Mouse (Mus musculus) ES-E14 (cell line): ENCODE measurements around the gene Abca12. TPM values are rescaled to one million over a fixed set of nuclear protein-coding genes. Genes with fewer than 3 reads are reported as not detected.

Source experiments
- DNase-seq: peaks from one replicate; pipeline ENCODE4 v3.0.0-alpha.2; 2013; ENCODE audit warnings: low read depth, low spot score
- H3K27ac ChIP-seq: 2 replicates; pipeline ENCODE4 v1.5.1; 2012; ENCODE audit warnings: low read depth, mild to moderate bottlenecking, low read length, moderate library complexity, mixed read lengths; ENCODE audit not compliant: poor library complexity, insufficient read depth, severe bottlenecking
- H3K36me3 ChIP-seq: 2 replicates; pipeline ENCODE4 v1.6.1; 2012; ENCODE audit warnings: mild to moderate bottlenecking, low read length, moderate library complexity, mixed read lengths; ENCODE audit not compliant: control insufficient read depth, poor library complexity, insufficient read depth, severe bottlenecking
- H3K4me1 ChIP-seq, 2 experiments: fragments of 150-350 bp in 1 of 2; sonication (generic) in 1 of 2; 2 replicates each; pipeline ENCODE4 v1.6.1; 2012; ENCODE audit warnings: low read length in 2 of 2, mild to moderate bottlenecking in 1 of 2, mixed read lengths in 1 of 2; ENCODE audit not compliant: control insufficient read depth in 2 of 2, insufficient read depth in 2 of 2, poor library complexity in 1 of 2
- H3K4me3 ChIP-seq, 2 experiments: fragments of 150-350 bp in 1 of 2; sonication (generic) in 1 of 2; 2 replicates each; pipeline ENCODE4 v1.5.1; 2012; ENCODE audit warnings: low read length in 2 of 2, low read depth in 1 of 2, mild to moderate bottlenecking in 1 of 2, mixed read lengths in 1 of 2; ENCODE audit not compliant: insufficient read depth in 1 of 2, poor library complexity in 1 of 2, severe bottlenecking in 1 of 2
- H3K9ac ChIP-seq: 2 replicates; pipeline ENCODE4 v1.6.1; 2012; ENCODE audit warnings: low read depth, mild to moderate bottlenecking, low read length, mixed read lengths; ENCODE audit not compliant: poor library complexity, insufficient read depth, severe bottlenecking
- H3K9me3 ChIP-seq: fragments of 150-350 bp; sonication (generic); 2 replicates; pipeline ENCODE4 v1.6.1; 2012; ENCODE audit warnings: low read depth, mild to moderate bottlenecking, low read length; ENCODE audit not compliant: control insufficient read depth, insufficient read depth
- CHD2 ChIP-seq: IDR thresholded peaks from 2 replicates; pipeline ENCODE4 v1.6.1; 2014; ENCODE audit warnings: mild to moderate bottlenecking, low read depth, low read length, inconsistent platforms
- HCFC1 ChIP-seq: IDR thresholded peaks from 2 replicates; pipeline ENCODE4 v1.6.1; 2012; ENCODE audit warnings: low read length, inconsistent platforms, borderline replicate concordance; ENCODE audit not compliant: insufficient read depth
- MAFK ChIP-seq: IDR thresholded peaks from 2 replicates; pipeline ENCODE4 v1.6.1; 2014; ENCODE audit warnings: mild to moderate bottlenecking, low read depth, low read length, inconsistent platforms; ENCODE audit not compliant: insufficient read depth
- ZC3H11A ChIP-seq: IDR thresholded peaks from 2 replicates; pipeline ENCODE4 v1.6.1; 2012; ENCODE audit warnings: low read depth, mild to moderate bottlenecking, inconsistent platforms, low read length, borderline replicate concordance
- ZNF384 ChIP-seq: IDR thresholded peaks from 2 replicates; pipeline ENCODE4 v1.6.1; 2012; ENCODE audit warnings: low read depth, low read length, inconsistent platforms
- in situ Hi-C, 2 experiments: fragments of 600-800 bp; cut with MboI; formaldehyde crosslinking; loops; one replicate each; pipeline ENCODE4 v1.15.1; 2025; ENCODE audit warnings: low sequenced_read_pairs in 2 of 2, inconsistent platforms in 1 of 2; ENCODE audit not compliant: unreplicated experiment in 2 of 2
- total RNA-seq: library from RNA; depleted of rRNA; stranded (reverse); fragments of 300-350 nt; gene quantifications from 2 replicates; pipeline ENCODE4 v1.2.3, GENCODE M21; 2012

Abca12 gene
- total RNA-seq, 1 experiment, result 0.31 TPM

DNA sequence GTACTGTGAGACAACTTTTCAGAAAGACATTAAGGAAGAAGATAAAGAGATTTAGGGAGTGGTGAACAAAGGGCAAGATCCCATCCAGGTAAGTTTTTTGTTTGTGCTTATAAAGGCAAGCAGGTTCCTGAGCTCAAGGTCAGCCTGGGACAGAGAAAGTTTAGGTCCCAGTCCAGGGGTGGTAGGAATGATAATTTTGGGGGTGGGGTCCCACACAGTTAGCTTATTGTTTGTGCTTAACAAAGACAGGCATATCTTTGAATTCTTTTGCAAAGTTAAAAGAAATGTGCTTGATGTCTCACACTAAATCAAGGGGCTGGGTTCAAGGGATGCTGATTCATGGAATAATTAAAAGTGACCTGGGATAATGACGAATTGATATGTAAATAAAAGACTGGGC lies 173.3 kb downstream of the Abca12 start:
- Histone ChIP-seq H3K9me3 (no peaks in the 10 kb centered on the region), H3K9ac (no peak overlapping the region), H3K36me3 (no peaks in the 10 kb centered on the region), H3K27ac (no peak overlapping the region), H3K4me1 (0 out of 4 replicates have a peak, but pooled peaks cover 0 to 2% of the 10 kb centered on the region in 2 experiments), H3K4me3 (no peak overlapping the region)
- TF ChIP-seq HCFC1 (no peak), MAFK (no peak), ZNF384 (no peak)
- in situ Hi-C loops, result no loop called here
- DNase-seq, result no peak

- no peak for DNase-seq
- no peak overlapping the region for H3K4me3 ChIP-seq
- no peaks in the 10 kb centered on the region for H3K9me3 ChIP-seq
- H3K4me1 ChIP-seq, result 0 out of 4 replicates have a peak, but pooled peaks cover 0 to under 1% of the 10 kb centered on the region in 2 experiments
- no peaks in the 10 kb centered on the region for H3K36me3 ChIP-seq
- no peak overlapping the region for H3K27ac ChIP-seq
- H3K9ac ChIP-seq, result no peak overlapping the region
- in situ Hi-C loops, result no loop called here
- TF ChIP-seq MAFK, result no peak
- TF ChIP-seq HCFC1, result no peak
- no peak for TF ChIP-seq ZC3H11A
- TF ChIP-seq CHD2, result no peak
- no peak for TF ChIP-seq ZNF384
Measured at GRCm38 (mm10) chr1:71239586-71239985, 175.1 kb downstream of the Abca12 start.

DNA sequence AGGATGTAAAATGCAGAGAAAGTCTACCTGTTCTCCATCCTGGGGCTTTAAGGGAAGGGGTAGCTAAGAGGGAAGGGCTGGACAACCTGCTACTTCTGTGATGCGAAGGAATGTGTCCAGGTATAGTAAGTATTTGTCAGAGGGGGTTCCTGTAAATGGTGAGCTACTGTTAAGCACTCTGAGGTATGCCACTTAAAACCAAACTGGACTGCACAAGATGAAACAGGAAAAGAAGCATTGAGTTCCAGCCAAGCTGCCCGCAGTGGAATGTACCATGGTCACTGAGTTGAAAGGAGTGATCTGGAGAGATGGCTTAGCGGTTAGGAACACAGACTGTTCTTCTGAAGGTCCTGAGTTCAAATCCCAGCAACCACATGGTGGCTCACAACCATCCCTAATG lies 179.4 kb downstream of the Abca12 start:
- Histone ChIP-seq H3K4me1 (no peaks in the 10 kb centered on the region), H3K27ac (no peak overlapping the region), H3K9ac (no peak overlapping the region), H3K9me3 (no peaks in the 10 kb centered on the region), H3K36me3 (no peaks in the 10 kb centered on the region), H3K4me3 (no peak overlapping the region)
- DNase-seq, result no peak
- TF ChIP-seq ZNF384 (no peak), CHD2 (no peak), ZC3H11A (no peak), MAFK (no peak), HCFC1 (no peak)
- in situ Hi-C loops, result no loop called here

DNA sequence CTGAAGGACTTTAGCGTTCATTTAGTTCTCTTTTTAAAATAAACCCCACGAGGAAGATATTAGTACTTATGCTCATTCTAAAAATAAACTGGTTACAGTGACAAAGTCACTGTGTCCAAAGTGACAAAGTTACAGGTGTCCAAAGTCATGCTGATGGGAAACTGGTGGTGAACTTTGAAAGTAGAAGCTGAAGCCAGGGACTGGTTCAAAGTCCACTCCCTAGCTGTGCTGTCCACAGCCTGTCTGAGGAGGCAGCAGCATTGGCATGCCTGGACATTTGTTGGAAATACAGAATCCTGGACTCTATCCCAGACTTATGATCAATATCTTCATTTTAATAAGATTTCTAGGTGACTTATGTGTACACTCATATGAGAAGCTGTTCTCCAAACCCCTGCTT lies 183.5 kb downstream of the Abca12 start:
- no peaks in the 10 kb centered on the region for H3K36me3 ChIP-seq
- H3K9me3 ChIP-seq, result no peaks in the 10 kb centered on the region
- in situ Hi-C loops, result no loop called here
- H3K4me1 ChIP-seq, result no peaks in the 10 kb centered on the region
- TF ChIP-seq ZC3H11A (no peak), HCFC1 (no peak), ZNF384 (no peak), MAFK (no peak), CHD2 (no peak)
- H3K4me3 ChIP-seq, result no peak overlapping the region
- no peak for DNase-seq
- no peak overlapping the region for H3K9ac ChIP-seq
- H3K27ac ChIP-seq, result no peak overlapping the region

DNA sequence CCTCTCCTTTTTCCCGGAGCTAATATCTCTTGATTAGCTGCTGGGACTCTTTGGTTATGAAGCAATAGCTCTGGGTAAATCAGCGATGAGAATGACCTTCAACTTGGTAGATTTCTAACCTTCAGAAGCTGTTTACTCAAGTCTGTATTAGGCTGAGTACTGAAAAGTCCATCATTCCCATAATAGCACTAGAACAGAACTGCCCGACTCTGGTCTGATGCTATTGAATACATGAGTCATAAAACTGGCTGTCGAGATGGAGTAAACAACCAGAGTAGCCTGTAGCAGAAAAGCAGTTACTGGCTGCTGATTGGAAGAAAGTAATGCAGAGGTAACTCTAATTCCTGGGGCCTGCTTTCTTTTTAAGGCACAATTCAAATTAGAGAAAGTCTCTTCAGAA lies 211.1 kb downstream of the Abca12 start:
- no peak overlapping the region for H3K9ac ChIP-seq
- no peaks in the 10 kb centered on the region for H3K4me1 ChIP-seq
- in situ Hi-C loops, result no loop called here
- DNase-seq, result no peak
- H3K36me3 ChIP-seq, result no peaks in the 10 kb centered on the region
- H3K27ac ChIP-seq, result no peak overlapping the region
- no peak overlapping the region for H3K4me3 ChIP-seq
- no peaks in the 10 kb centered on the region for H3K9me3 ChIP-seq
- no peak for TF ChIP-seq HCFC1
- TF ChIP-seq ZNF384, result no peak
- TF ChIP-seq ZC3H11A, result no peak
- TF ChIP-seq MAFK, result no peak
- no peak for TF ChIP-seq CHD2
